Mouse (Mus musculus): ENCODE measurements at regions not wholly inside any gene's neighbourhood (a gene's known extent, or its start where the extent isn't known, plus 50 kb on each side); places are given as distances from the start of the nearest gene placed in this dataset.
"Not testable (repeated sequence)": the region's sequence is repeated elsewhere in the genome, so short reads cannot be mapped to it uniquely, and the experiment has no call there.

DNA sequence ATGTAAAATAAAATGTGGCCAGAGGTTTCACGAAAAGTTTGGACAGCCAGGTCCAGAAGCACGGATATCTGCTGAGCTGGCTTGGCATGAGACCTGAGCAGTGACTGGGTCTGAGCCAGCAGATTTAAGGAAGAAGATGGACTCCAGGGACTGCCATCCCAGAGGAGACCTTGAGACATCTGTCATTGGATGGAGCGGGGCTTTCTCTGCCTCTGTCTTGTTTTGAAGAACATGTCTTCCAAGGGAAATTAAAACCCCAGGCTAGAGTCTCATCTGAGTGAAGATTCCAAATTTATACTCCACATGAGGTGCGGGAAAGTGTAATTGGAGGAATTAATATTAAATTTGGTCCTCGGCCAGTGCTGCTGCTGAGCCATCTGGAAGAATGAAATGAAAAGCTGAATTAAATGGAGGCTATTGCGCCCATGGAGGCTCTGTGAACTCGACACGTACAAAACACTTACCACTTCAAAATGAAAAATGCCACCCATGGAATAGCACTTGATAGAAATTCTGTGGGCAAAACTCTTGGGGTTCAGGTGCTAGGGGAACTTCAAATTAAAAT is 129.8 kb upstream of the Adcy2 start:
- no peak for DNase-seq

DNA sequence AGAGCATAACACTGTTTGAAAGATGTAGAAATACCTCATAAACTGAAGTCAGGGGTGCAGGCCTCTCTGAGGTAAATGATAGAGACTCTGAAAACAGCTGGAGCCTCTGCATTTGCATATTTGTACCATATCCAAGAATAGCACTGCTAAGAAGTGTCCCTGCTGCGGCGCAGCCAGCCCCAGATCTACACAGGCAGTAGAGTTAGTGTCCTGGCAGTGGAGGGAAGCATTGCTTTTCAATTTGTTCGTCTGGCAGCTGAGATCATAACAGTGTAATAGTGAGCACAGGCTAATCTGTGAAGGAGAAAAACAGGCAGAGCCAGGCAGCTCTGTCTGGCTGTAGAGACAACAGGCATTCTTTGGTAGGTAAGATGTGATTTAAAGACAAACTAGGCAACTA is 128.2 kb upstream of the Adcy2 start:
- no peak for DNase-seq

GRCm38 (mm10) chr13:69118743-69119142 is 119.4 kb upstream of the Adcy2 start:
- not testable (repeated sequence) for DNase-seq

DNA sequence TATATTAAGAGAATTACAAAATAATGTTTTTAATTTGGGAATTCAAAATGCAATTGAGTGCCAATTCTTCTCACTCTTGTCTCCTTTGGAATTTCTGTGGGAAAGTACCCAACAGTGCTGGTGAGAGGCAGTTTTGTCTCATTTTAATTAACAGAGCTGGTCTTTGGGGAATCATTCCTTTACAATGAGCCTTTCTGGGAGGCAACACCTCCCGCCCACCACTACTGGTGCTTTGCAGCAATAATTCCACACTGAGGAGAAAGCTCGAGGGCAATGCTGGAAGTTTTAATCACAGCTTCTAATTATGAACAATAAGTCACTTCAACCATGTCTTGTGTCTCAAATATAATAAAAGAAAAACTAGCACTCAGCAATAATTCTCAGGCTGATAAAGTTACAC is 109.8 kb upstream of the Adcy2 start:
- no peak for DNase-seq

GRCm38 (mm10) chr13:69086613-69087012 is 87.3 kb upstream of the Adcy2 start:
- peak; percentile 14 for DNase-seq

- no peak for DNase-seq
Measured at GRCm38 (mm10) chr13:69070336-69070735, 71.0 kb upstream of the Adcy2 start.

DNA sequence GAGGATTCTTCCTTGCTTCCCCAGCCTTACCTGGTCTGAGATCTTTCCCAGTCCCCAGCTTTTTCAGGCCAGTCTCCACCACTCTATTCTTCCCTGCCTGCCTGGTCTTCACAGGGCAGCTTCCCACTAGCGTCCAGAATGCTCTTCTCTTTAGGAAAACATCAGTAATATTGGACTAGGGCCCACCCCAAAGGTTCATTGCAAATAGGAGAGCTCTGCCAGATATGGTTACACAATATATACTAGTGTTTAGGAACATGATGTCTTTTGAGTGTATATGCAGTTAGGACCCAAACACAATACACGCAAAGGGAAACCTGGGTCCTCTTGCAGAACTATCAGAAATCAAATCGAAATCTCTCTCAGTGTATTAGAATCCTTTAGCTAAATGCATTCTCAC is 70.5 kb upstream of the Adcy2 start:
- no peak for DNase-seq

- no peak for DNase-seq
Measured at GRCm38 (mm10) chr13:69066636-69067035, 67.3 kb upstream of the Adcy2 start.

GRCm38 (mm10) chr13:69065285-69065684 is 65.9 kb upstream of the Adcy2 start:
- no peak for DNase-seq

- no peak for DNase-seq
Measured at GRCm38 (mm10) chr13:69062692-69063233, 63.4 kb upstream of the Adcy2 start.

GRCm38 (mm10) chr13:69061436-69061835 is 62.1 kb upstream of the Adcy2 start:
- DNase-seq = no peak
